Mouse (Mus musculus) kidney, adult 2 months (tissue): Measurements from ENCODE around the gene Ipo4. TPM values are rescaled to one million over a fixed set of nuclear protein-coding genes. Genes with fewer than 3 reads are reported as not detected.

Experiments
- DNase-seq: peaks from one replicate; pipeline ENCODE4 v3.0.0; 2021
- H3K27ac ChIP-seq: fragments of 200-500 bp; 2 replicates; pipeline ENCODE4 v1.5.1; 2012; ENCODE audit warnings: low read depth, low read length, control low read depth, inconsistent platforms; ENCODE audit not compliant: insufficient read depth
- H3K27me3 ChIP-seq: fragments of 200-500 bp; replicated peaks from 2 replicates; pipeline ENCODE4 v1.6.1; 2012; ENCODE audit warnings: mild to moderate bottlenecking, moderate library complexity, low read length, inconsistent platforms; ENCODE audit not compliant: control insufficient read depth, insufficient read depth
- H3K36me3 ChIP-seq: fragments of 200-500 bp; 2 replicates; pipeline ENCODE4 v1.6.1; 2012; ENCODE audit warnings: mild to moderate bottlenecking, moderate library complexity, low read length, inconsistent platforms; ENCODE audit not compliant: control insufficient read depth, insufficient read depth
- H3K4me1 ChIP-seq: fragments of 200-500 bp; 2 replicates; pipeline ENCODE4 v1.6.1; 2011; ENCODE audit warnings: low read length; ENCODE audit not compliant: control insufficient read depth, insufficient read depth
- H3K4me3 ChIP-seq: fragments of 200-500 bp; 2 replicates; pipeline ENCODE4 v1.5.1; 2011; ENCODE audit warnings: mild to moderate bottlenecking, low read depth, low read length, control low read depth; ENCODE audit not compliant: insufficient read depth
- CTCF ChIP-seq: fragments of 200-500 bp; conservative IDR thresholded peaks from 2 replicates; pipeline ENCODE4 v1.5.1; 2011; ENCODE audit warnings: low read depth, mild to moderate bottlenecking, control low read depth, low read length, moderate library complexity, mixed read lengths; ENCODE audit not compliant: insufficient read depth, insufficient read length
- POLR2A ChIP-seq: fragments of 200-500 bp; IDR thresholded peaks from one replicate; pipeline ENCODE4 v1.6.1; 2011; ENCODE audit warnings: low read depth, low read length, control low read depth
- WGBS: fragments of 180-500 bp; shearing (Covaris S2); methylation state at CpG from one replicate; pipeline ENCODE4 v1.1.7; 2018; 5-methylcytosine and 5-hydroxymethylcytosine counted together
- polyA plus RNA-seq: library from polyadenylated mRNA; depleted of rRNA; stranded (reverse); fragments of >200 nt; gene quantifications from 2 replicates; pipeline ENCODE4 v1.2.3, GENCODE M21; 2012; rRNA removed

Gene Ipo4
- polyA plus RNA-seq, 1 experiment, result 69.7 TPM

- Histone ChIP-seq H3K4me3 (no peak overlapping the region), H3K27me3 (no peaks in the 10 kb centered on the region), H3K4me1 (peaks cover 13% of the 10 kb centered on the region; the same call in 1 of the 2 replicates), H3K27ac (no peak overlapping the region), H3K36me3 (no peaks in the 10 kb centered on the region)
- 92% methylated on average over 23 of the region's 23 CpGs for WGBS
- TF ChIP-seq CTCF, result no peak
- no peak for TF ChIP-seq POLR2A
- DNase-seq, result no peak
These were observed 56.0 kb downstream of the Ipo4 start for GRCm38 (mm10) chr14:55579511-55580496.

- DNase-seq, result peak; percentile 75
- no peaks in the 10 kb centered on the region for H3K36me3 ChIP-seq
- H3K27me3 ChIP-seq, result no peaks in the 10 kb centered on the region
- TF ChIP-seq CTCF (no peak), POLR2A (no peak)
- 24% methylated on average over 6 of the region's 6 CpGs for WGBS
- H3K4me3 ChIP-seq, result peak overlapping the region; percentile 85
- H3K4me1 ChIP-seq, result peaks cover 7% of the 10 kb centered on the region; the same call in 1 of the 2 replicates
- peak overlapping the region; percentile 84 for H3K27ac ChIP-seq
These were observed 57.0 kb downstream of the Ipo4 start for GRCm38 (mm10) chr14:55578668-55579269.

- TF ChIP-seq POLR2A (peak; percentile 4), CTCF (no peak)
- Histone ChIP-seq H3K36me3 (no peaks in the 10 kb centered on the region), H3K27ac (peak within 1 kb of the TSS; percentile 84), H3K4me1 (peaks cover 7% of the 10 kb centered on the region; the same call in 1 of the 2 replicates), H3K4me3 (peak within 1 kb of the TSS; percentile 85), H3K27me3 (no peaks in the 10 kb centered on the region)
- peak; percentile 87 for DNase-seq
- WGBS, result under 1% methylated on average over 31 of the region's 32 CpGs
These were observed 57.7 kb downstream of the Ipo4 start, which contains the start of gene Psme1 for GRCm38 (mm10) chr14:55577871-55578667. TSS of gene Psme1 (plus strand) at chr14:55578123.

- Histone ChIP-seq H3K4me3 (no peak overlapping the region), H3K36me3 (no peaks in the 10 kb centered on the region), H3K27me3 (no peaks in the 10 kb centered on the region), H3K4me1 (peaks cover 7% of the 10 kb centered on the region; the same call in 1 of the 2 replicates), H3K27ac (peak overlapping the region; percentile 1; the same call in 1 of the 2 replicates)
- no peak for DNase-seq
- no peak for TF ChIP-seq CTCF
- no peak for TF ChIP-seq POLR2A
- WGBS, result 57% methylated on average over 16 of the region's 16 CpGs
These were observed 59.4 kb downstream of the Ipo4 start for GRCm38 (mm10) chr14:55576376-55576775.

- Histone ChIP-seq H3K4me1 (peaks cover 7% of the 10 kb centered on the region; the same call in 1 of the 2 replicates), H3K36me3 (no peaks in the 10 kb centered on the region), H3K27ac (peak overlapping the region; percentile 61), H3K27me3 (no peaks in the 10 kb centered on the region), H3K4me3 (peak overlapping the region; percentile 13; the same call in 1 of the 2 replicates)
- WGBS, result 32% methylated on average over 13 of the region's 13 CpGs
- TF ChIP-seq POLR2A (no peak), CTCF (no peak)
- DNase-seq, result peak; percentile 64
These were observed 60.0 kb downstream of the Ipo4 start for GRCm38 (mm10) chr14:55575711-55576110.

Other genes with a start within 250 kb of the Ipo4 start
- 141 and 173 TPM in 2 replicates for gene Dhrs4, start 157.2 kb downstream of the Ipo4 start, polyA plus RNA-seq
- 3.5 and 3.8 TPM in 2 replicates for gene Carmil3, start 145.3 kb downstream of the Ipo4 start, polyA plus RNA-seq
- gene Cpne6, start 125.5 kb downstream of the Ipo4 start, polyA plus RNA-seq, result 0.11 and 0.22 TPM in 2 replicates
- gene Nrl, start 111.0 kb downstream of the Ipo4 start, polyA plus RNA-seq, result not detected in 2 replicates
- gene Pck2, start 95.7 kb downstream of the Ipo4 start, polyA plus RNA-seq, result 22.9 and 27.4 TPM in 2 replicates
- gene Dcaf11, start 76.0 kb downstream of the Ipo4 start, polyA plus RNA-seq, result 223 and 243 TPM in 2 replicates
- 0.75 and 1.4 TPM in 2 replicates for gene A730061H03Rik, start 75.6 kb downstream of the Ipo4 start, polyA plus RNA-seq
- gene Fitm1, start 60.3 kb downstream of the Ipo4 start, polyA plus RNA-seq, result 115 and 116 TPM in 2 replicates
- gene Psme1, start 57.8 kb downstream of the Ipo4 start, polyA plus RNA-seq, result 60.5 and 77.5 TPM in 2 replicates
- 21.9 and 24.9 TPM in 2 replicates for gene Emc9, start 50.7 kb downstream of the Ipo4 start, polyA plus RNA-seq
- 53.1 and 60.2 TPM in 2 replicates for gene Psme2, start 44.8 kb downstream of the Ipo4 start, polyA plus RNA-seq
- gene Rnf31, start 44.2 kb downstream of the Ipo4 start, polyA plus RNA-seq, result 27.0 and 27.6 TPM in 2 replicates
- gene Irf9, start 32.4 kb downstream of the Ipo4 start, polyA plus RNA-seq, result 36.9 and 39.9 TPM in 2 replicates
- 11.4 and 13.3 TPM in 2 replicates for gene Rec8, start 17.9 kb downstream of the Ipo4 start, polyA plus RNA-seq
- gene Gm49378, start 1.9 kb upstream of the Ipo4 start, polyA plus RNA-seq, result 3.2 and 4.0 TPM in 2 replicates
- gene Tm9sf1, start 7.8 kb upstream of the Ipo4 start, polyA plus RNA-seq, result 109 and 110 TPM in 2 replicates
- 0.67 and 0.79 TPM in 2 replicates for gene Tssk4, start 14.2 kb upstream of the Ipo4 start, polyA plus RNA-seq
- 22.4 and 27.2 TPM in 2 replicates for gene Mdp1, start 24.6 kb upstream of the Ipo4 start, polyA plus RNA-seq
- 18.7 and 21.7 TPM in 2 replicates for gene Gmpr2, start 36.0 kb upstream of the Ipo4 start, polyA plus RNA-seq
- 321 and 438 TPM in 2 replicates for gene Nedd8, start 36.2 kb upstream of the Ipo4 start, polyA plus RNA-seq
- 9.9 and 10.2 TPM in 2 replicates for gene Tinf2, start 45.9 kb upstream of the Ipo4 start, polyA plus RNA-seq
- 29.6 and 30.1 TPM in 2 replicates for gene Tgm1, start 78.0 kb upstream of the Ipo4 start, polyA plus RNA-seq
- 70.0 and 86.9 TPM in 2 replicates for gene Rabggta, start 86.3 kb upstream of the Ipo4 start, polyA plus RNA-seq
- 223 and 228 TPM in 2 replicates for gene Dhrs1, start 109.7 kb upstream of the Ipo4 start, polyA plus RNA-seq
- 12.9 and 16.1 TPM in 2 replicates for gene Nop9, start 109.7 kb upstream of the Ipo4 start, polyA plus RNA-seq
- 485 and 513 TPM in 2 replicates for gene Cideb, start 122.5 kb upstream of the Ipo4 start, polyA plus RNA-seq
- 0.56 and 0.76 TPM in 2 replicates for gene Ltb4r2, start 125.5 kb upstream of the Ipo4 start, polyA plus RNA-seq
- gene Ltb4r1, start 130.0 kb upstream of the Ipo4 start, polyA plus RNA-seq, result 0.75 and 1.1 TPM in 2 replicates
- gene Adcy4, start 148.1 kb upstream of the Ipo4 start, polyA plus RNA-seq, result 16.8 and 16.9 TPM in 2 replicates
- gene Ripk3, start 152.9 kb upstream of the Ipo4 start, polyA plus RNA-seq, result 3.5 and 4.7 TPM in 2 replicates
- gene Nfatc4, start 187.2 kb upstream of the Ipo4 start, polyA plus RNA-seq, result 4.3 and 5.0 TPM in 2 replicates
- 6.6 and 7.6 TPM in 2 replicates for gene Nynrin, start 218.1 kb upstream of the Ipo4 start, polyA plus RNA-seq
- gene Cbln3, start 248.4 kb upstream of the Ipo4 start, polyA plus RNA-seq, result 0.08 and 0.13 TPM in 2 replicates
- 11.1 and 11.9 TPM in 2 replicates for gene Khnyn, start 249.0 kb upstream of the Ipo4 start, polyA plus RNA-seq